Mouse (Mus musculus): ENCODE measurements at regions not wholly inside any gene's neighbourhood (a gene's known extent, or its start where the extent isn't known, plus 50 kb on each side); places are given as distances from the start of the nearest gene placed in this dataset.
A peak's percentile ranks its signal among the peaks of the same experiment; 100 is the strongest.

- no peak for DNase-seq
These were observed 70.8 kb downstream of the Sall1 start for GRCm38 (mm10) chr8:88972993-88973690.

DNA sequence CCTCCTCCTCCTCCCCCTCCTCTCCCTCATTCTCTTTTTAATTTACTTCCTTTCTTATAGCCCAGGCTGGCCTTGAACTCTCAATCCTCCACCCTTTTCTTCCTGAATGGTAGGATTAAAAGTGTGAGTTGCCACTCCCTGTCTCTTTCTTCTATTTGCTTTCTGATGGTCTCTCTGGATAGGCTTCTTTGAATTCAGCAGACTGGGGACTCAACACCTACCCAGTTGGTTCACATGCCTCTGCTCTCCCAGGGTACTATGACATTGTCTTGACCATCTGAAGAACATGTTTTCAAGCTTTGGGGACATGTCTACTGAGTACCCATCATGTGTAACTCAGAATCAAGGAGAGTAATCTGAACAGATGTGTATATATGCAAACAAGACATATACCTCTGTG, 85.1 kb downstream of the Sall1 start:
- DNase-seq, result no peak

- no peak for DNase-seq
These were observed 90.8 kb downstream of the Sall1 start for GRCm38 (mm10) chr8:88953178-88953577.

DNA sequence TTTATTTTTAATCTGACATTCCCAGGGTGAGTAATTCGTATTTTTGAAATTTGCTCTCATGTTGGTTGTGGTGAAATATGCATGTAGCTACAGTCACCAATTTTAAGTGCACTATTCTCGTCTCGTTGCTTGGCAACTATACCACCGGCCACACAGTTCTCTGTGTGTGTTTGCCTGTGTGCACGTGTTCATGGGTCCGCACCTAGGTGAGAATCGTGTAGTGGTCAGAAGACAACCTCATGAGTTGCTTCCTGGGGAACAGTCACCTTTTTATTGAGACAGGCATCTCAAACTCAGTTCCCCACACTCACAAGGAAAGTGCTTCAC, 92.2 kb downstream of the Sall1 start:
- no peak for DNase-seq

DNA sequence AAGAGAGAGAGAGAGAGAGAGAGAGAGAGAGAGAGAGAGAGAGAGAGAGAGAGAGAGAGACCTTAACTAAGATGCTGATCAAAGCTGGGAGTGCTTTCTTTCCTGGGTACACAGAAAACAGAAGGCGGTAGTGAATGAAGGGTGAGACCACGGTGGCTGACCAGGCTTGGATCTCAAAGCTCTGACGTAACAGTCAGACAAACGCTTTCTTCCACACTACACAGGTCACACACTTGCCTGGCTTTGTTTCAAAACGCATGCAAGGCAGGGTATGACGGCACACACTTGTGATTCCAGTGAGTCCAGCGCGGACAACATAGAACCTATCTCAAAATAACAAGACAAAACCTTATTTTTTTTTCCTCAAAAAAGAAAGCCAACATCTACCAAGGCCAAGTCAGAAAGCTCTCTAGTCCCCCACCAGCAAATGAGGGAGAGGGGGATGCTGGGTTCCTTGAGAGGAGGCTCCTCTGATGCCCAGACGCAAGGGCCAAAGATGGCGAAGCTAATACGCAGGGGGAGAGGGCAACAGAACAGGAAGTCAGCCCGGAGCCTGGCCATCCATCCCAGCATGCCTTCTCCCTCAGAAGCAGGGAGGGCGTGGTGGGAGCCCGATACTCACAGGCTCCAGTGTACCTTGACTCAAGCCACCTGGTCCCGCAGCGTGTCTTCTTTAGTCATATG, 92.7 kb downstream of the Sall1 start:
- DNase-seq, result no peak

- no peak for DNase-seq
These were observed 94.0 kb downstream of the Sall1 start for GRCm38 (mm10) chr8:88949975-88950374.

- DNase-seq, result no peak
These were observed 95.0 kb downstream of the Sall1 start for GRCm38 (mm10) chr8:88948981-88949380.

DNA sequence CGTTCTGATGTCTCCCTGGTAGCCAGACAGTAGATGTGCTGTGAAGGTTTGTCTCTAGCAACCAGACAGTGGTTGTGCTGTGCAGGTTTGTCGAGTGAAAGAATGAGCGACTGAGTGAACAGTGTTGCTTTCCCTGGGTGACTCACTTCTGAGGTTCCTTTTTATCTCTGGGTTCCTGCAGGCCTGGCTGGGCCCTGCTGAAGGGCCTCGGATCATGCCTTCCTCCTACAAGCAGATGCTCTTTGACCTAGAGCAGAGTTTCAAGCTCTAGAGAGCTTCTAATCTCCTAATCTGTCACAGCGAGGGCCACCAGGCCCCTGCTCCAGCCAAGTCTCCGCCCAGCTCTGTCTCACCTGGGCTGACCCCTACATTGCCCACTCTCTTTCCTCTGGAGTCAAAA, 95.6 kb downstream of the Sall1 start:
- no peak for DNase-seq

DNA sequence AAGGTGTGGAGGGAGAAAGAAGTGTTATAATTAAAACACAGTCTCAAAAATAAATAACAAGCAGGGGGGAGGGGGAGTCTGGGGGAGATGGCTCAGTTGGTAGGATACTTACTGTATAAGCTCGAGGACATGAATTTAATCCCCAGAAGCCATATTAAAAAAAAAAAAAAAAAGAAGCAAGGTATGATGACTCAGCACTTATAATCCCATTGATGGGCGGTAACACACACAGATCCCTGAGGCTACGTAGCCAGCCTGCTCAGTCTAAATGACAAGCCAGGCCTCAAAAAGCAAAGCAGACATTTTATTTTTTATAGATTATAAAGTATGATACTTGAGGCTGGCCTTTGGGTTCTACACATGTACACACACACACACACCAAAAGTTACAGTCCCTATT, 96.6 kb downstream of the Sall1 start:
- DNase-seq, result no peak

DNA sequence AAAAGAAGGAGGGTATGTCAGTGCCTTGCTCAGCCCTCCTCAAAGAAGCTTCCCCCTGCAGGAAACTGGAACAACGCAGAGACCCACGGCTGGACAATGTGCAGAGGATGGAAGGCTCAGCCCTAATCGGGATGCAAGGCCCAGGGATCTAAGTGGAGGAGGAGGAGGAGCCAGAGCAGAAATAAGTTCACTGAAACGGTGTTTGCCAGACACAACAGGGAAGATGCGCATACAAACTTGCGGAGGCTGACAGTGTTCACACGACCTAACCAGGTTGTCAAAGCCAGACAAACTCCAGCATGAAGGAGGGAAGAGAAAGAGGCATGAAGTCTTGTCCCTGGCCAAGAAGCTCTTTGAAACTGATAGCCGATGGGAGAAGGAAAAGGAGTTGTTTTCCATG, 98.3 kb downstream of the Sall1 start:
- DNase-seq, result no peak

GRCm38 (mm10) chr8:88944038-88944437, 99.9 kb downstream of the Sall1 start:
- no peak for DNase-seq

DNA sequence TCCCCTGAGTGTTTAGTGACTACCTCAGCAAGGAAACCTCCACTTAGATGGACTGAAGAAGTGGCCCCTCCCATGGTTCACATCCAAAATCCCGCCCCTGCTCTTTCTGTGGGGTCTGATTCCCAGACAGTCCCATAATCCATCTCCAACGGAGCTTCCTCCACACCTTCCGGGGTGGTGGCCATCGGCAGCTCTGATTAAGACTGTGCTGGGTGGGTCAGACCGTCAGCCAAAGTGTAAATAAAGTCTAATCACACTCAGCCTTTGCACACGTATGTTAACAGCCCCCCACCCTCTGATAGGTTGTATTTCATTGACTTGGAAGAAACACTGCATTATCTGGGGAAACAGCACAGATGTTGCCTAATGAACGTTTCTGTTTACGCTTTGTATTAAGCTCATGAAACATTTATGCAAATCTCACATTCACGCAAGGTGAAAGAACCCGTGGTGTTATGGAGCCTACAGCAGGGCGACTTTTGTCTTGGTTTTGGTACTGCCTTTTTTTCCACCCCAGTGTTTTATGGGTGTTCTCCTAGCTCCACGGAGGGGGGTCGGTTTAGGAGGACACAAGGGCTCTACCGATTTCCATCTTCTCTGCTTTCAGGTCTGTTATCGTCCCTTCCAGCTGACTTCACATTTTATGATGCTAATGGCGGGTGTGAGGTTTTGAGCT, 104.8 kb downstream of the Sall1 start:
- DNase-seq, result no peak

DNA sequence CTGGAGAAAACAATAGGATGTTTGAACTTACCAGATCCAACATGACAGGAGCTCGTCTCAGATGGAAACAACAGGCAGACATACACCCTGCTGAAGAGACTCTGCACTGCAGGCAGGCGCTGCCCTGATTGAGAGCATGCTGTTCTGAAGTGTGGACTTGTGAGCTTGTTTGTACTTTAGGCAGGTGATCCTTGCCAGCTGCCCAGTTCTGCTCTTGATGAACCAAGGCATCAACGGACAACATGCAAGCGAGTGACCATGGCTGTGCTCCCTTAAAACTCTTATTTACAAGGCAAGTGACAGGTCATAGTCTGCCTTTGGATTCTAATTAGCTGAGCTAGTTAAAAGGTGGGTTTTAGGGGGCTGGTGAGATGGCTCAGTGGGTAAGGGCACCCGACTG, 109.3 kb downstream of the Sall1 start:
- no peak for DNase-seq

- no peak for DNase-seq
These were observed 112.9 kb downstream of the Sall1 start for GRCm38 (mm10) chr8:88931050-88931449.

DNA sequence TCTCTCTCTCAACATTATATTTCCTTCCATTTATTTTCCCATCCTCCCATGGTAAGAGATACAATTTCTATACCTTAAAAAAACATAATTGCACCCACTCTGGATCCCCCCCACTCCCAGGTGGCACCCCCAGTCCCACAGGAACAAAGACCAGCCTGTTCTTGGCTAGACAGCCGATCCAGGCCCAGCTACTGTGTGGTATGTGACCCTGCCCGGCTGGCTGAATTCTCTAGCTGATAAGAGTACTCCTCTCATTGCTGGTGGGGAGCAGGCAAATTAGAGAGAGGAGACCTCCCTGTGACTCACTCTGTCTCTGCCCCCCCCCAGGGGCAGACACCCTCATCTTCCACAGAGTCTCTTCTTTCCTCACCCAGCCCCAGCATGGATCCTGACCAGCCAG, 113.6 kb downstream of the Sall1 start:
- no peak for DNase-seq

DNA sequence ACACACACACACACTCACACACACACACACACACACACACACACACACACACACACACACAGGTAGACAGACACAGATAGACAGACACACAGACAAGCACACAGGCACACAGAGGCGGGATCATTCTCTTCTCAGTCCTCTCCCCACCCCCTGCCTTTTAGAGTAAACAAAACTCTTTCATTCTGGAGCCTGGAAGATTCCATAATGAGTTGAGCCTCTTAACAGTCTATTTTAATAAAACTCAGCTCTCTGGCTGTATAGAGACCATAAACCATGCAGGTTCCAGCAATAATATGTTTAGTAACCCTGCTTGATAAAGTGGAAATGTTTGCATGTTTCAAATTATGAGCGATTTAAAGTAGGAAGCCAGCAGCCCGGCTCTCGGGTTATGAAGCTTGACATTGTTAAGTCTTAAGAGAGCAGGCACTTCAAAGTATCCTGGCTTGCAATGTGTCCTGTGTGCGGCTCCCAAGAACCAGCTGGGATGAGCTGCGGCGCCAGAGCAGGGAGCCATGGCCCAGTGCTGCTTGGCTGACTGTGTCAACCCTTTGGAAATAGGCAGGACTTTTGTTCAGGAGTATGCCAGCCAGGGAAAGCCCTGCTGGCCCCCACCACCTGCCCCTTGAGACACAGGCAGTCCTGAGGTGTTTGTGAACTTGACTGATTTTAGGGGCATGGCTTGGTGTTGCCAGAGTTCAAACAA, 115.1 kb downstream of the Sall1 start:
- DNase-seq, result no peak

DNA sequence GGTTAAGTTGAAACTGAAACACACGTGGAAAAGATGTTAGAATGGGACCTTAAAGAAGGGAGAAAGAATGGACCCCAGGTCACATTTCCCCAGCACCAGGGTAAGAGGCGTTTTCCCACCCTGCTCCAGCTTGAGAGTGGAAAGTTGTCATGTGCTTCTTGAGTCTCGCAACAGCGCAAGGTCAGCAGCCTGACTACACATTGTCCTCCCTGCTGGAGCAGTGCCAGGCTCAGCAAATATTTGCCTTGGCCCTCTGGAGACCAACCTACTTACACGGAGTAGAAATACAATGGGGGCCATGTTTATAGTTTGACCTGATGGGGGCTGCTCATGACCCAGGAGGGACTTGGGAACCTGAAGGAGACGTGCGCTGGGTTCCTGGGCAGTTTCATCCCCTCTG, 121.1 kb downstream of the Sall1 start:
- peak; percentile 36 for DNase-seq

GRCm38 (mm10) chr8:88921967-88922366, 122.0 kb downstream of the Sall1 start:
- no peak for DNase-seq

- DNase-seq, result no peak
These were observed 124.7 kb downstream of the Sall1 start for GRCm38 (mm10) chr8:88919282-88919681.

DNA sequence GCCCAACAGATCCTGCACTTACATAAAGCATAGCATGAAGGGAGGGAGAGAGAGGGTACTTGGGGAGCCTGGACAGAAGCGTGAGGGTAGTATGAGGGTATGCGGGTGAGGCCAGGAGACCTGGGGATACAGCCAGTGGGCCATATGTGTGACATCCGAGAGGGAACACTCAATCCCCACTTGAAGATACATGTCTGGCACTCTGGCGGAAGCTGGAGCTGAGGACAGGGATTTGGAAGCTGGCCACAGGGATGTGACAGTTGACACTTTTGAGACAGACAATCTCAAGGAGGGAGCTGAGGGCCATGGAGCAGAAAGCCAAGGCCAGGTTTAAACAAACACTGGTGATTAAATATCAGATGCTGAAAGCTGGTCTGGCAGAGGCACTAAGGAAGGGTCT, 127.9 kb downstream of the Sall1 start:
- DNase-seq, result no peak

DNA sequence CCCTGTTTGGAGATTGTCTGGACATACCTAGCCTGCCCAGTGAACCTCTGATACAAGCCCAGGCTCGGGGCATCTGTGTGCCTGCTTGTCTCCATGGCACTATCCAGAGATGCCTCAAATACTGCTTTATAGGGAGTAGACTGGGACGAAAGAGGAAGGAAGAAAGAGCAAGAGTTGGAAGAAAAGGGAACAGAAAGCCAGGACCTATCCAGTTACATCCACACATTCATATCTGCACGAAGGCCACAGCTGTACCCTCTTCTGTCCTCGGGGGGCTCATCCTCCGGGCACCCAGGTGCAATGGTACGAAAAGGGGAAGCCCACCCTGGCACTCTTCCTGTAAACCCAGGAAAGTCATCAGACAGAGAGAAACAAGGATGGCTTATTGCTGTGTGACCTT, 129.3 kb downstream of the Sall1 start:
- no peak for DNase-seq

DNA sequence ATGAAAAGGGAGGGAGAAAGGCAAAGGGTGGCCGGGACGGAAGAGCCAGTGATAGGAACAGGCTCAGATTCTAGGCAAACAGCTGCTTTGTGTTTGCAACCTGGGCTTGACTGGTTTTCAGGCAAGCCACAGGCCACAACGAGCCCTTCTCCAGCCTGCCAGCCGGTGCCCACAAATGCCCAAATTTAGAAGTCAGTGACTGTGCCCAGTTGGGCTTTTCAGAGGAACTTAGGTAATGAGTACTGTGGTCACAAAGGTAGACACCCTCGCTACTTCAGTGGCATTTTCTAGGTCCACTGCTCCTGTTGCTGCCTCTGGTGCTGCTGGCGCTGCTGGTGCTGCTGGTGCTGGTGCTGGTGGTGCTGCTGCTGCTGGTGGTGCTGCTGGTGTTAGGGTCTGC, 129.8 kb downstream of the Sall1 start:
- no peak for DNase-seq

GRCm38 (mm10) chr8:88906244-88906643, 137.7 kb downstream of the Sall1 start:
- DNase-seq, result no peak

Data from adrenal gland, adult 2 months (tissue).